Mouse (Mus musculus) liver, embryonic 12.5 days (tissue): ENCODE data around the gene Wwox. TPM values are rescaled to one million over a fixed set of nuclear protein-coding genes. Genes with fewer than 3 reads are reported as not detected.

Experiments used
- ATAC-seq: fragments of 200-750 bp; cut with Nextera tagmentation; 2 replicates; pipeline ENCODE4 v1.8.0; 2017; ENCODE audit warnings: moderate number of reproducible peaks, mild to moderate bottlenecking, moderate library complexity
- H3K27ac ChIP-seq: fragments of 300-500 bp; sonication (generic); 2 replicates; pipeline ENCODE4 v1.5.1; 2016; ENCODE audit warnings: mild to moderate bottlenecking
- H3K27me3 ChIP-seq: fragments of 300-500 bp; sonication (generic); replicated peaks from 2 replicates; pipeline ENCODE4 v1.6.1; 2016; ENCODE audit warnings: mild to moderate bottlenecking, moderate library complexity
- H3K36me3 ChIP-seq: fragments of 300-500 bp; sonication (generic); 2 replicates; pipeline ENCODE4 v1.6.1; 2016; ENCODE audit warnings: mild to moderate bottlenecking, moderate library complexity
- H3K4me1 ChIP-seq: fragments of 300-500 bp; sonication (generic); 2 replicates; pipeline ENCODE4 v1.6.1; 2016
- H3K4me2 ChIP-seq: fragments of 300-500 bp; sonication (generic); 2 replicates; pipeline ENCODE4 v1.6.1; 2016; ENCODE audit warnings: mild to moderate bottlenecking, moderate library complexity
- H3K4me3 ChIP-seq: fragments of 300-500 bp; sonication (generic); 2 replicates; pipeline ENCODE4 v1.5.1; 2016; ENCODE audit warnings: mild to moderate bottlenecking, moderate library complexity
- H3K9ac ChIP-seq: fragments of 300-500 bp; sonication (generic); 2 replicates; pipeline ENCODE4 v1.6.1; 2016; ENCODE audit warnings: mild to moderate bottlenecking, moderate library complexity
- H3K9me3 ChIP-seq: fragments of 300-500 bp; sonication (generic); replicated peaks from 2 replicates; pipeline ENCODE4 v1.6.1; 2016; ENCODE audit warnings: mild to moderate bottlenecking, moderate library complexity
- WGBS: fragments of 180-500 bp; shearing (Covaris S2); methylation state at CpG from one replicate; pipeline ENCODE4 v1.1.7; 2016; ENCODE audit not compliant: insufficient replicate concordance; 5-methylcytosine and 5-hydroxymethylcytosine counted together
- polyA plus RNA-seq: library from polyadenylated mRNA; unstranded; fragments of >200 nt; fragmentation: Nextera tagmentation; extraction: Ambion mirVana; gene quantifications from 2 replicates; pipeline ENCODE4 v1.2.1, GENCODE M21; 2016

Gene Wwox
- polyA plus RNA-seq, 1 experiment from 2014 or later = 5.2 TPM

- no peaks in the 10 kb centered on the region for H3K36me3 ChIP-seq
- no peak overlapping the region for H3K9ac ChIP-seq
- no peak overlapping the region for H3K4me3 ChIP-seq
- H3K4me2 ChIP-seq = no peak overlapping the region; the same call in 1 of the 2 replicates
- H3K27me3 ChIP-seq = no peaks in the 10 kb centered on the region
- no peaks in the 10 kb centered on the region for H3K9me3 ChIP-seq
- no peak for ATAC-seq
- H3K27ac ChIP-seq = no peak overlapping the region
- peaks cover 4% of the 10 kb centered on the region for H3K4me1 ChIP-seq
- 42% methylated on average over 4 of the region's 4 CpGs for WGBS
Observed at GRCm38 (mm10) chr8:114927917-114928316, 488.5 kb downstream of the Wwox start.

DNA sequence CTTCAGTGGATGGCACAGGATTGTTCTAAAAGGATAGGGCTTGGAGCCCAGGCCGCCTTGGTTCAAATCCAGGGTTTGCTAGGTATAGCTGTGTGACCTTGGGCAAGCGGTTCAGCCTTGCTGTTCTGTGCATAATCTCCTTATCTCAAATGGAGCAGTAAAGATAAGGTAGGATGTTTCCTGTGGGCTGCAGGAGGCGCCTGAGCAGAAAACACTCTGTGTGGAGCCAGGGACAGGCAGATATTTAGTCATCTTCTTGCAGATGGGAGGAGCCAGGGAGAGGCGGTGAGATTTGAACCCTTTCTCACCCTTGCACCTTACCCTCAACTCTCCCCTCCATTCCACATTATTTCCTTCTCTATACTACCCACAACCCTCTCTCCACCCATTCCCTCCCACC is 490.1 kb downstream of the Wwox start:
- no peak overlapping the region for H3K4me2 ChIP-seq
- H3K9me3 ChIP-seq = no peaks in the 10 kb centered on the region
- no peaks in the 10 kb centered on the region for H3K36me3 ChIP-seq
- WGBS = 53% methylated on average over 4 of the region's 4 CpGs
- no peaks in the 10 kb centered on the region for H3K27me3 ChIP-seq
- H3K4me1 ChIP-seq = peaks cover 4% of the 10 kb centered on the region
- H3K9ac ChIP-seq = no peak overlapping the region
- ATAC-seq = no peak
- H3K27ac ChIP-seq = no peak overlapping the region
- H3K4me3 ChIP-seq = no peak overlapping the region

DNA sequence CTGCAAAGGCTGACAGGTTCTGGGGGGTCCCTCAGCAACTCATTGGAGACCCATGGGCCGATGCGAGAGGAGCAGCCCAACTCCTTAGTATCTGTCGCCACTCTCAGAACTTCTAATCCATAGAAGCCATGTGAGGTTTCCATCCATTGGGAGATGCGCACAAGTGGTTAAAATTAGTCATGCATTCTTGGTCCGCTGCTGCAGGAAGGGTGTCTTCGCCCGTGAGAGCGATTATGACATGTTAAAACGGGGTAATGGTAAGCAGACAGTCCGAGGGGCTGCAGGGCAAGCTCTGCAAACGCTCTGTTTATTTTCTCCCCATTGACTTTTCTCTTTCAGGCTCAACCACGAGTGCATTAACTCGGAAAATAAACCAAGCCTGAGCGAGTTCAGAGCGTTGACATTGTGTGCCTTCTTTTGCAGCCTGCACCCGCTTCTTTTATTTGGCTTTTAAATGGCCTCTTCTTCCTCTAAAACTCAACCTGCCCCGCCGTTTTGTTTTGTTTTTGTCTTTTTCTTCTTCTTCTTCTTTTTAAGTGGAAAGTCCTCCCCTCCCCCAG is 492.7 kb downstream of the Wwox start:
- Histone ChIP-seq H3K4me2 (no peak overlapping the region), H3K4me1 (peaks cover 4% of the 10 kb centered on the region), H3K27me3 (no peaks in the 10 kb centered on the region), H3K9ac (no peak overlapping the region), H3K36me3 (no peaks in the 10 kb centered on the region), H3K9me3 (no peaks in the 10 kb centered on the region), H3K27ac (no peak overlapping the region), H3K4me3 (no peak overlapping the region)
- 65% methylated on average over 18 of the region's 18 CpGs for WGBS
- no peak for ATAC-seq

DNA sequence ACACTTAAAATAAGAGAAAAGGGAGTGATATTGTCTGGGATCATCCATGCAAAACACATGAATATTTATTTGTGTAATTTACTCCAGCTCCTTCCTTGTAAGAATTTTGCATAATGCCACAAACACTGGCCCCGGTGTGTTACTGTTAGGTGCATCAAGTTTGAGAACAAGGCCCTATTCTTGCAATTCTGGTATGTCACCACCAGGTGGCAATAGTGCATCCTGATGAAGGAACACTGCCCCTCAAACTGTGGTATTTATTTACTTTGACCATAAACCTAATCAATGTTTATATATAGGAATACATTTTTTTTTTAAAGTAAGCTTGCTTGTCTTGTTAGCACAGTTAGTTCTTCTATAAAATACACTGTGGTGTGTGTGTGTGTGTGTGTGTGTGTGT is 493.8 kb downstream of the Wwox start:
- H3K9me3 ChIP-seq = no peaks in the 10 kb centered on the region
- H3K4me2 ChIP-seq = no peak overlapping the region
- no peak overlapping the region for H3K27ac ChIP-seq
- ATAC-seq = no peak
- 78% methylated on average over 1 of the region's 1 CpGs for WGBS
- H3K4me1 ChIP-seq = peaks cover 4% of the 10 kb centered on the region
- no peak overlapping the region for H3K4me3 ChIP-seq
- H3K27me3 ChIP-seq = no peaks in the 10 kb centered on the region
- no peak overlapping the region for H3K9ac ChIP-seq
- no peaks in the 10 kb centered on the region for H3K36me3 ChIP-seq

DNA sequence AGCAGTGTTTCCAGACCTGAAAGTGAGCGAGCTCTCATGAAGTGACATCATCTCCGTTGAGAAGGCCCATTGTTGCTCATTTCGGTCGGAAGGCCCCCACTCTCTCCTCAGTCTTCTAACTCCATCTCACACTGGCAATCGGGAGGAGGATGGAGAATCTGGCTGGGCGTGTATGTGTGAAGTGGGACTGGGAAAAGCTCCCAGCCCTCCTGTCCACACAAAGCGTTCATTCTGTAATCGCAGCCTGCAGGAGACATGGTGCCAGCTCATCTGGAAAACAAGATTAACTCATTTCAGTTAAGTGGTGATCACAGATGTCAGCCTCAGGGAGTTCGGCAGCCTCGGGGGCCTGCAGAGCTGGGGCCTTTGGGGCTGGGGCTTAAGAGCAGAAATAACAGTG is 497.4 kb downstream of the Wwox start:
- Histone ChIP-seq H3K36me3 (no peaks in the 10 kb centered on the region), H3K4me2 (no peak overlapping the region), H3K4me3 (no peak overlapping the region), H3K27ac (no peak overlapping the region), H3K9me3 (no peaks in the 10 kb centered on the region), H3K9ac (no peak overlapping the region), H3K4me1 (no peaks in the 10 kb centered on the region), H3K27me3 (no peaks in the 10 kb centered on the region)
- 46% methylated on average over 10 of the region's 10 CpGs for WGBS
- ATAC-seq = no peak

GRCm38 (mm10) chr8:114939338-114939737 is 499.9 kb downstream of the Wwox start:
- Histone ChIP-seq H3K4me2 (no peak overlapping the region), H3K4me3 (no peak overlapping the region), H3K9me3 (no peaks in the 10 kb centered on the region), H3K27ac (no peak overlapping the region), H3K9ac (no peak overlapping the region), H3K4me1 (no peaks in the 10 kb centered on the region), H3K36me3 (no peaks in the 10 kb centered on the region), H3K27me3 (no peaks in the 10 kb centered on the region)
- no peak for ATAC-seq
- 76% methylated on average over 8 of the region's 8 CpGs for WGBS

- 81% methylated on average over 5 of the region's 5 CpGs for WGBS
- Histone ChIP-seq H3K4me3 (no peak overlapping the region), H3K9ac (no peak overlapping the region), H3K4me2 (no peak overlapping the region), H3K4me1 (no peaks in the 10 kb centered on the region), H3K9me3 (no peaks in the 10 kb centered on the region), H3K36me3 (no peaks in the 10 kb centered on the region), H3K27ac (no peak overlapping the region), H3K27me3 (no peaks in the 10 kb centered on the region)
- no peak for ATAC-seq
Observed at GRCm38 (mm10) chr8:114941096-114941495, 501.6 kb downstream of the Wwox start.

DNA sequence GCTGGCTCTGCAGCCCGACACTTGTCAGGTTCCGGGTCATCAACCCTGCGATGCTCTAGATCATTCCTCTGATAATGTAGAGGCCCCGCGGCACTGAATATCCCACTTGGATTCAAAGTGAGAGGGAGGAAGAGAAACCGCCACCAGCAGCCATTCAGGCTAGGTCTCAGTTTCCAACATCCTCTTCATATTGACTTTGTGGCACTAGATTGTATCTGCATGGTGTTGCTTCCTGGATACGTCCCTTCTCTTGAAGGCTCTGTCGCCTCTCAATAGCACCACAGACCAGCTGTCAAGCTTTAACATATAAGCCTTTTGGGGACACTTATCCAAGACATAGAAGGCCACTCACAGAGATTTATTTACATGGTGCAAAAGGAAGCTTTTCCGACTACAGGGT is 502.2 kb downstream of the Wwox start:
- 62% methylated on average over 9 of the region's 9 CpGs for WGBS
- H3K4me3 ChIP-seq = no peak overlapping the region

DNA sequence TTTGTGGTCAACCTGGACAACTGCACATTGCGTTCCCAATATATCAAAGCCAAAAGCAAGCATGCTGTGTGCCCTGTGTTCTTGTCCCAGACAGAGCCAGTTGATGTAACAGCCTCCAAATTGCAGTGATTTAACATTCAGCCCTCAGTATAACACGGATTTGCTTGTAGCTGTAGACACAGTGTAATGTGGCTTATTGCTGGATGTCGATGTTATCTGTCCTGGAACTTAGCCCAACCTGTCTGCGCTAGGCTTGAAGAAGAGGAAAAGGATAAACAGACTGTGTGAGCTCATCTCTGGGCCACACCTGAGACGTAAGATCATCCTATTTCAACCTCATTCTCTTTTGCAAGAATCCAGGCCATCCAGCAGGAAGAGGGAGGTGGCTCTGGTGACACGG is 508.5 kb downstream of the Wwox start:
- Histone ChIP-seq H3K9me3 (no peaks in the 10 kb centered on the region), H3K9ac (no peak overlapping the region), H3K27ac (no peak overlapping the region), H3K36me3 (no peaks in the 10 kb centered on the region), H3K4me1 (no peaks in the 10 kb centered on the region), H3K4me3 (no peak overlapping the region), H3K27me3 (no peaks in the 10 kb centered on the region), H3K4me2 (no peak overlapping the region)
- WGBS = 66% methylated on average over 6 of the region's 6 CpGs
- no peak for ATAC-seq

More for the DNA sequence above, 502.2 kb downstream of the Wwox start:
- Histone ChIP-seq H3K4me1 (no peaks in the 10 kb centered on the region), H3K4me2 (no peak overlapping the region), H3K27ac (no peak overlapping the region), H3K27me3 (no peaks in the 10 kb centered on the region), H3K36me3 (no peaks in the 10 kb centered on the region), H3K9ac (no peak overlapping the region), H3K9me3 (no peaks in the 10 kb centered on the region)
- ATAC-seq = no peak

DNA sequence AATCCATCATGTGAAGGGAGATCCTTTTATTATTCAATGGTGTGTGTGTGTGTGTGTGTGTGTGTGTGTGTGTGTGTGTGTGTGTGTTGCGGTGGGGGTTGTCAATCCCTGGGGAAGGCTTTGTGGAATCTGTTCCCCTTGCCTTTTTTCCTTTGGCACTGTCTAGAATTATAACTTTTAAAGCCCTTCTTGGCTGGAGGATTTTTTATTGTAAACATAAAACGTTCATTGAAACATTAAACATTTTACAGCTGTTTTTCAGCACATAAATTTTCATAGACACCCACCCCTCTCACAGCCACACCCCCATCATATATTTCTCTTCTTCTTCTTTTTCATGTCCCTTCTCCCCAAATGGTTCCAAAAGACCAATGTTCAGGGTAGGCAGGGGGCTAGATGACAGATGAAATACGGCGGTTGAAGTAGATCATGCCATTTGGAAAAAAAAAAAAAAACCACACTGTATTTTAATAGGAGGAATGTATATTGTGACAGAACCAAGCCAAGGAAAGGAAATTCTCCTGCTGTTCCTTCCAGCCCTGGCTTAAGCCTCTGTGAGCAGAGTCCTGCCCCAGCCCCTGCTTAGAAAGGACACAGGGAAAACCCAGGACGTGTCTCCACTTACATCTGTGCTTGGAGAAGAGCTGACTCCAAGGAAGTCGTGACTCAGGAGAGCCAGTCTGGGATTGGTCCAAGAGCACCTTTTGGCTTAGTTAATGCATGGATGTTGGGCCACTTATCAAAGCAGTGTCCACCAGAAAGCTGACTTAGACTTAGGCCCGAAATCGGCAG is 517.1 kb downstream of the Wwox start:
- no peak overlapping the region for H3K27ac ChIP-seq
- H3K4me2 ChIP-seq = no peak overlapping the region
- no peaks in the 10 kb centered on the region for H3K9me3 ChIP-seq
- H3K9ac ChIP-seq = no peak overlapping the region
- ATAC-seq = no peak
- H3K4me1 ChIP-seq = no peaks in the 10 kb centered on the region
- WGBS = 69% methylated on average over 8 of the region's 8 CpGs
- no peak overlapping the region for H3K4me3 ChIP-seq
- no peaks in the 10 kb centered on the region for H3K27me3 ChIP-seq
- no peaks in the 10 kb centered on the region for H3K36me3 ChIP-seq

- H3K4me2 ChIP-seq = no peak overlapping the region
- H3K36me3 ChIP-seq = no peaks in the 10 kb centered on the region
- H3K27ac ChIP-seq = no peak overlapping the region
- H3K27me3 ChIP-seq = no peaks in the 10 kb centered on the region
- ATAC-seq = no peak
- no peak overlapping the region for H3K4me3 ChIP-seq
- H3K4me1 ChIP-seq = no peaks in the 10 kb centered on the region
- no peak overlapping the region for H3K9ac ChIP-seq
- H3K9me3 ChIP-seq = no peaks in the 10 kb centered on the region
- WGBS = 71% methylated on average over 16 of the region's 16 CpGs
Observed at GRCm38 (mm10) chr8:114958437-114959107, 519.1 kb downstream of the Wwox start.

DNA sequence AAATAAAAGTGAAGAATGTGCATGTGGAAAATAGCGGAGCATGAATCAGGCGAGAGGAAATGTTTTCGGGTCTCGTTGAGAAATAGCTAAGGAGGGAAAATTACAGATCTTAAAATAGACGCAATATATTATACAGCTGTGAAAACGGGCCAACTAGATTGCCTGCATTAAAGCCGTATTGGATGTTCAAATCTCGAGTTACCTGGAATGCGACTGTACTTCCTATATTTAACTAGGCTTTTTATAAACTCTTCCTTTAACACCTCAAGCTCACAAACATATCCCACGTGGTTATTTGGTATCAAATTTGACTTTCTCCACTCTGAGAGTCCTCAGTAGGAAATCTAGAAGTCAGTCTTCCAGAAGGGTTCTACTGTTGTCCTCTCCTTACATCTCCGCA is 520.0 kb downstream of the Wwox start:
- Histone ChIP-seq H3K9ac (no peak overlapping the region), H3K27ac (no peak overlapping the region), H3K4me2 (no peak overlapping the region), H3K36me3 (no peaks in the 10 kb centered on the region), H3K4me3 (no peak overlapping the region), H3K4me1 (no peaks in the 10 kb centered on the region), H3K9me3 (no peaks in the 10 kb centered on the region), H3K27me3 (no peaks in the 10 kb centered on the region)
- 74% methylated on average over 11 of the region's 11 CpGs for WGBS
- ATAC-seq = no peak
